Mouse (Mus musculus) megakaryocyte-erythroid progenitor cell, adult 5-6 weeks (primary cell): ENCODE results near the gene Asnsd1. TPM values are rescaled to one million over a fixed set of nuclear protein-coding genes. Genes with fewer than 3 reads are reported as not detected.
A peak's percentile ranks its signal among the peaks of the same experiment; 100 is the strongest.

Experiments used
- ATAC-seq: replicated peaks from 2 replicates; pipeline ENCODE4 v1.8.0; 2016; ENCODE audit warnings: mild to moderate bottlenecking, inconsistent platforms; ENCODE audit not compliant: severe bottlenecking, poor library complexity, low FRiP score, low TSS enrichment
- total RNA-seq, 2 experiments: library from RNA; stranded (forward) in 1 of 2; stranded (reverse) in 1 of 2; fragments of 200-1000, 215-1000 nt in 1 of 2; fragments of >200 nt in 1 of 2; fragmentation: Nextera tagmentation in 1 of 2; gene quantifications; 2 replicates each; pipeline ENCODE4 v1.2.3; 2014 to 2017

Gene Asnsd1
- total RNA-seq, 2 experiments from 2014 or later = 76.1 to 85.0 TPM

- peak; percentile 99 for ATAC-seq
These were observed 55.8 kb downstream of the Asnsd1 start, which contains the start of the genes Pms1, Ormdl1 and Gm28778 for GRCm38 (mm10) chr1:53296581-53297383. Gene Pms1 (minus strand): TSS chr1:53297018. Gene Ormdl1 (plus strand): TSS chr1:53297095. Gene Gm28778 (plus strand): TSS chr1:53297111.

Other genes with a start within 250 kb of the Asnsd1 start
- not detected in 2 replicates for gene 1700019A02Rik, start 165.1 kb downstream of the Asnsd1 start, total RNA-seq (2014; fragmentation: Nextera tagmentation)
- gene 1700019A02Rik, start 165.1 kb downstream of the Asnsd1 start, total RNA-seq (2017) = not detected in 2 replicates
- 14.7 and 18.0 TPM in 2 replicates for gene Pms1, start 55.7 kb downstream of the Asnsd1 start, total RNA-seq (2014; fragmentation: Nextera tagmentation)
- 20.5 and 25.9 TPM in 2 replicates for gene Pms1, start 55.7 kb downstream of the Asnsd1 start, total RNA-seq (2017)
- gene Ormdl1, start 55.7 kb downstream of the Asnsd1 start, total RNA-seq (2014; fragmentation: Nextera tagmentation) = 33.5 and 35.7 TPM in 2 replicates
- 27.8 and 41.3 TPM in 2 replicates for gene Ormdl1, start 55.7 kb downstream of the Asnsd1 start, total RNA-seq (2017)
- gene Gm28778, start 55.6 kb downstream of the Asnsd1 start, total RNA-seq (2014; fragmentation: Nextera tagmentation) = not detected in 2 replicates
- gene Gm28778, start 55.6 kb downstream of the Asnsd1 start, total RNA-seq (2017) = not detected in 2 replicates
- 28.9 and 42.9 TPM in 2 replicates for gene Osgepl1, start 39.1 kb downstream of the Asnsd1 start, total RNA-seq (2014; fragmentation: Nextera tagmentation)
- gene Osgepl1, start 39.1 kb downstream of the Asnsd1 start, total RNA-seq (2017) = 34.2 and 34.9 TPM in 2 replicates
- not detected in 2 replicates for gene Asdurf, start 133 bp downstream of the Asnsd1 start, total RNA-seq (2014; fragmentation: Nextera tagmentation)
- 274 and 442 TPM in 2 replicates for gene Asdurf, start 133 bp downstream of the Asnsd1 start, total RNA-seq (2017)
- 0.09 TPM in 1 of 2 replicates, not detected in the other for gene Gm28551, start 85 bp downstream of the Asnsd1 start, total RNA-seq (2014; fragmentation: Nextera tagmentation)
- gene Gm28551, start 85 bp downstream of the Asnsd1 start, total RNA-seq (2017) = 0.19 TPM in 1 of 2 replicates, not detected in the other